Mouse (Mus musculus) embryonic facial prominence, embryonic 11.5 days (tissue): ENCODE measurements around the gene Syt7. TPM values are rescaled to one million over a fixed set of nuclear protein-coding genes. Genes with fewer than 3 reads are reported as not detected.

Source experiments
- ATAC-seq: fragments of 200-750 bp; cut with Nextera tagmentation; replicated peaks from 2 replicates; pipeline ENCODE4 v1.8.0; 2017; ENCODE audit warnings: low read depth; ENCODE audit not compliant: insufficient number of reproducible peaks, low FRiP score, low TSS enrichment
- DNase-seq: peaks from one replicate; pipeline ENCODE4 v3.0.0-alpha.2; 2015; ENCODE audit warnings: low spot score
- H3K27ac ChIP-seq: fragments of 300-500 bp; sonication (generic); replicated peaks from 2 replicates; pipeline ENCODE4 v1.5.1; 2014; ENCODE audit warnings: mild to moderate bottlenecking, low read depth, low read length, control low read depth
- H3K27me3 ChIP-seq: fragments of 300-500 bp; sonication (generic); 2 replicates; pipeline ENCODE4 v1.6.1; 2014; ENCODE audit warnings: mild to moderate bottlenecking, low read length, moderate library complexity, mixed read lengths; ENCODE audit not compliant: control insufficient read depth, insufficient read depth
- H3K36me3 ChIP-seq: fragments of 300-500 bp; sonication (generic); replicated peaks from 2 replicates; pipeline ENCODE4 v1.6.1; 2014; ENCODE audit warnings: low read depth, mild to moderate bottlenecking, low read length, moderate library complexity, mixed read lengths; ENCODE audit not compliant: control insufficient read depth, insufficient read depth
- H3K4me1 ChIP-seq: fragments of 300-500 bp; sonication (generic); 2 replicates; pipeline ENCODE4 v1.6.1; 2014; ENCODE audit warnings: low read length, mixed read lengths; ENCODE audit not compliant: control insufficient read depth, insufficient read depth
- H3K4me2 ChIP-seq: fragments of 300-500 bp; sonication (generic); 2 replicates; pipeline ENCODE4 v1.6.1; 2014; ENCODE audit warnings: low read depth, mild to moderate bottlenecking, control low read depth, low read length, moderate library complexity
- H3K4me3 ChIP-seq: fragments of 300-500 bp; sonication (generic); 2 replicates; pipeline ENCODE4 v1.5.1; 2014; ENCODE audit warnings: low read depth, low read length, control low read depth
- H3K9ac ChIP-seq: fragments of 300-500 bp; sonication (generic); replicated peaks from 2 replicates; pipeline ENCODE4 v1.6.1; 2014; ENCODE audit warnings: mild to moderate bottlenecking, control low read depth, low read length
- H3K9me3 ChIP-seq: fragments of 300-500 bp; sonication (generic); replicated peaks from 2 replicates; pipeline ENCODE4 v1.6.1; 2016; ENCODE audit warnings: mild to moderate bottlenecking, low read length, inconsistent platforms, mixed read lengths; ENCODE audit not compliant: control insufficient read depth
- WGBS: fragments of 180-500 bp; shearing (Covaris S2); extraction: QIAGEN DNeasy Blood & Tissue Kit; methylation state at CpG from one replicate; pipeline ENCODE4 v1.1.7; 2014; 5-methylcytosine and 5-hydroxymethylcytosine counted together
- polyA plus RNA-seq: library from polyadenylated mRNA; unstranded; fragments of >200 nt; fragmentation: Nextera tagmentation; extraction: Ambion mirVana; gene quantifications from 2 replicates; pipeline ENCODE4 v1.2.1, GENCODE M21; 2014

Gene Syt7
- 2.2 and 2.7 TPM in 2 replicates for polyA plus RNA-seq

DNA sequence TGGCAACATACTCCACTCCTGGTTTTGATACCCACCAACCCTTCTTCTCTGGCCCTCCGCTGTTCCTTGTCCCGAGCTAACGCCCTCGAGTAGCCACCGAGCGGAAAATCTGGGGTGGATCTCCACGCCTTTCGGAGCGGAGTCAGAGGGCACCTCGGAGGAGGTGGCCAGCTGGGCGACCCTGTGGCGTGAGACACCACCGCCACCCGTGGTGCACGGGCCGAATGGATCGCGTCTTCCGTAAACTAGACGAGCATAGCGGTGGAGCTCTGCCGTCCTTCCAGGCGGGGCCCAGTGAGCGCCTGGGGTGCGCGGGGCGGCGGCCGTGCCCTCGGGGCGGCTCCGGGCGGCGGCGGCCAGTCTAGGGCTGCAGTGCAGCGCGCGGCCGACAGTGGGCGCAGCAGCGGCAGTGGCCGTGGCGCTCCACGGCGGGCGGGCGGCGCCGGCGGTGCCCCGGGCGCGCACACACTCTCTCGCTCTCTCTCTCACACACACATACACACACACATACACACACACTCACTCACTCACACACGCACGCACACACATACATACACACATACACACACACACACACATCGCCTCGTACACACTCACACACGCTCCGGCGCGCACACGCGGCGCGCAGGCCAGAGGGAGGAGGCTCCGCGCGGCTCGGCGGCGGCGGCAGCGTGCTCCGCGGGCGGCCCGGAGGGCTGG lies at the start of gene Syt7:
TSS of gene Syt7 (plus strand) at position 476 of the 699 bp plus-strand sequence.
- Histone ChIP-seq H3K4me2 (peak within 1 kb of the TSS; percentile 95), H3K27me3 (peaks cover 27% of the 10 kb centered on the region), H3K9me3 (no peaks in the 10 kb centered on the region), H3K36me3 (no peaks in the 10 kb centered on the region), H3K27ac (no peak within 1 kb of the TSS), H3K4me3 (peak within 1 kb of the TSS; percentile 62), H3K9ac (peak within 1 kb of the TSS; percentile 64), H3K4me1 (no peaks in the 10 kb centered on the region; the same call in 1 of the 2 replicates)
- under 1% methylated on average over 36 of the region's 78 CpGs for WGBS
- ATAC-seq: peak; percentile 75
- peak; percentile 95 for DNase-seq

DNA sequence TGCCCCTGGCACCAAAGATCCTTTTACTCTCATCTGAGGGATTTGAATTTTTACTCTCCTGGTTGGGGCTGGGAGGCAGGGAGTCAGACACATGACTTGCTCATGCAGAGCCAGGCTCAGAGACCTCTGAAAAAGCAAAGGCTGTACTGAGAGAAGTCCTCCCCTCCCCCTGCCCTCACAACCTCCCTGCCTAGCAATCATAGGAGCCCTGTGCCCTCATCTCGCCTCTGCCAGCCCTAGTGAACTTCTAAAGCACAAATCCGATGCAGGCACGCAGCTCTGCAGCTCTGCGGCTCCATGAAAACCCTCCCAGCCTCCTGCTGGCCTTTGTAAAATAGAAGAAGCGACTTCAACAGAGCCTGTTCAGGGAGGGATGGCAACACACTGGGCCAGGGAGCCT lies 49.6 kb upstream of the Syt7 start:
- ATAC-seq: no peak
- Histone ChIP-seq H3K4me1 (no peaks in the 10 kb centered on the region), H3K4me2 (no peak overlapping the region), H3K27ac (no peak overlapping the region), H3K36me3 (no peaks in the 10 kb centered on the region), H3K9ac (no peak overlapping the region), H3K9me3 (no peaks in the 10 kb centered on the region), H3K27me3 (peaks cover 3% of the 10 kb centered on the region), H3K4me3 (no peak overlapping the region)
- no peak for DNase-seq
- 15% methylated on average over 5 of the region's 5 CpGs for WGBS

DNA sequence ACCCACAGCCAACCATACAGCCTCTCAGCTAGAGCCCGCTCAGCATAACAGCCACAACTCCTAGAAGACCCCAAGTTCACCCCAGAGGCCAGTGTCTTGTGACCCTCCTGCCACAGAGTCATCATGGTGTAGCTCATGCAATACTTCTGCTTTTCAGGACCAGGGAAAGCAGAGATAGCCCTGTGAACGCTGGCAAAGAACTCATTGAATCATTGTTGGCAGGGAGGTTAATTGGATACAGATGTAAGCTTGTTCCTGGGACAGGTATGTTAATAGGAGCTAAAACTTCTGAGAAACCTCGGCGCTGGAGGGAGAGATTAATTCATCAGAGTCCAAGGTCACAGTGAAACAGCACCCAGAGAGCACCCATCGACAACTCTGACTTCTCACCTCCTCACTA lies 48.2 kb upstream of the Syt7 start:
- no peak overlapping the region for H3K4me2 ChIP-seq
- H3K27ac ChIP-seq: no peak overlapping the region
- no peak overlapping the region for H3K9ac ChIP-seq
- peaks cover 3% of the 10 kb centered on the region for H3K27me3 ChIP-seq
- no peaks in the 10 kb centered on the region for H3K4me1 ChIP-seq
- no peak overlapping the region for H3K4me3 ChIP-seq
- WGBS: 12% methylated on average over 5 of the region's 5 CpGs
- H3K36me3 ChIP-seq: no peaks in the 10 kb centered on the region
- DNase-seq (peak; percentile 78), ATAC-seq (no peak)
- no peaks in the 10 kb centered on the region for H3K9me3 ChIP-seq

DNA sequence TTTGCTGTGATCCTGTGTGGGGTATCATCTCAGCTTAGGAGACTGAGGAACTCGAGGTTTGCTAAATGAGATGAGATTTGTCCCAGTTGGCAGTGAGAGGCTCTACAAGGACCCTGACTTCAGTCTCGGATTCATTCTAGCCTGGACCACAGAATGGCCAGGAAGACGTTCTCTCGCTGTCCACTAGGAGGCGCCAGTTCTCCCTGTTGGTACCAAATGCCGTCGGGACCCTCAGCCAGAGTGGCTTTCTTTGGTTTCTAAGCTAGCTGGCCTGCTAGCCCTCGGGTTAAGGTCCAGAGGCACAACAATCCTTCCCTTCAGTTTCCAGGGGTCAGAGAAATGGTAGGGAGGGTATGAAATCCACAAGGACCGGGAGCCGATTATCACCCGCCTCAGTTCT lies 47.7 kb upstream of the Syt7 start:
- Histone ChIP-seq H3K36me3 (no peaks in the 10 kb centered on the region), H3K27me3 (peaks cover 3% of the 10 kb centered on the region), H3K27ac (no peak overlapping the region), H3K4me1 (no peaks in the 10 kb centered on the region; the same call in 1 of the 2 replicates), H3K4me2 (no peak overlapping the region), H3K9me3 (no peaks in the 10 kb centered on the region), H3K4me3 (no peak overlapping the region), H3K9ac (no peak overlapping the region)
- ATAC-seq (no peak), DNase-seq (peak; percentile 83)
- WGBS: 15% methylated on average over 11 of the region's 11 CpGs

DNA sequence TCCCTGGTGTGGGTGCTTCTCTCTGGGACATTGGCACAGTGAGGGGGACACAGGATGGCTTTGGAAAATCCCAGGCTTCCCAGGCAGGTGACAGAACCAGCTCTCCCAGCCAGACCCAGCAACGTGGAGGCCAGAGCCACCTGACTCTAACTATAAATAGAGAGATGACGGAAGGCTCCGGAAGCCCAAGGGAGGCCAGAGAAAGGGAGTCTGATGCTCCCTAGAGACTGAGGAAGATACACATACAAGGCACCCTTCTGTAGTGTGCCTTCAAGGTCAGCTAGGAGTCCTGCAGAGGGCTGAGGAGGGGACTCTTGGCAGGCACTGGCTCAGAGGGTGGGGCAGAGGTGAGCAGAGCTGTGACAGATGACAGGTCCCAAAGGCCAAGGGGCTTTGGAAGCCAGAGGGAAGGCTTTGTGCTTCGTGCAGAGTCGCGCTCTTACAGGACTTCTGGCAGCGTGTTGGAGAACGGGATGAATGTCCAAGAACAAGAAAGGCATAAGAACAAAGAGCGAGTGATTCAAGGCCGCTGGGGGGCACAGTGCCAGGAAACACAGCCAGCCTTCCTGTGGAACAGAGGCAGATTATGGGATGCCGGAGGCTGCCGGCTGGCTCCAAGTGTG lies 47.0 kb upstream of the Syt7 start:
- Histone ChIP-seq H3K4me1 (no peaks in the 10 kb centered on the region; the same call in 1 of the 2 replicates), H3K36me3 (no peaks in the 10 kb centered on the region), H3K27me3 (peaks cover 3% of the 10 kb centered on the region), H3K9ac (no peak overlapping the region), H3K4me3 (no peak overlapping the region), H3K27ac (no peak overlapping the region), H3K4me2 (no peak overlapping the region), H3K9me3 (no peaks in the 10 kb centered on the region)
- no peak for DNase-seq
- WGBS: 58% methylated on average over 12 of the region's 12 CpGs
- ATAC-seq: no peak

DNA sequence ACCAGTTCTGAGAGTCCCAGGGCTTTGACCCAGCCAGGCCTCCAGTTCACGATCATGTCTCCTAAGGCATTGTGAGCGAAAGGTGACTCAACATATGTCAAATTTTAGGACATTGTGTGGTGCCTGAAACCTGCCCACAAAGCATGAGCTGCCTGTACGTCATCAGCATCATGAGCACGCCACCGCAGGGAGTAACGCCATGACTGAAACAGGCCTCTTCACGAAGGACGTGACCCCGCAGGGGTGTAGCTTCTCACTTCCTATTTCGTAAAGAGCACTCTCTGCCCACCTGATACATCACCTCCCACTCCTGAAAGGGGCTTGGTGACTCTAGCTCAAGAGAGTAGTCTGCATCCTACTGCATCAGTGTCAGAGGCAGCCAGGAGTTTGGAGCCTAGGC lies 45.0 kb upstream of the Syt7 start:
- no peaks in the 10 kb centered on the region for H3K36me3 ChIP-seq
- no peak for ATAC-seq
- H3K9me3 ChIP-seq: no peaks in the 10 kb centered on the region
- no peak overlapping the region for H3K4me2 ChIP-seq
- H3K4me3 ChIP-seq: no peak overlapping the region
- H3K27ac ChIP-seq: no peak overlapping the region
- no peaks in the 10 kb centered on the region; the same call in 1 of the 2 replicates for H3K27me3 ChIP-seq
- no peak overlapping the region for H3K9ac ChIP-seq
- DNase-seq: no peak
- 88% methylated on average over 10 of the region's 10 CpGs for WGBS
- H3K4me1 ChIP-seq: no peaks in the 10 kb centered on the region; the same call in 1 of the 2 replicates

DNA sequence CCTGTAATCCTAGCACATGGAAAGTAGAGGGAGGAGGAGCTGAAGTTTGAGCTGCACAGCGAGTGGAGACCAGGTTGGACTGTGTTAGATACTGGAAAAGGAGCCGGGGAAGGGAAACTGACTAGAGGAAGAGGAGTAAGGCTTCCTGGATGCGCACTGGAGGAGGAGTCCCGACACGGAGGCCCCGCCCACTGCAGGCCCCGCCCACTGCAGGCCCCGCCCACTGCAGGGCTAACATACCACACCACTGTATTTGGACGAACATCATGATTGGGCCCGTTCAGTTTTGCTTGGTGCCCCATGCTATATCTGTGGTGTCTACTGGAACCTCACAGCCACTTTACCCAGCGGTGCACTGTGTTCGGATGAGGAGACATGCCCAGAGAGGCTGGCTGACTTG lies 43.2 kb upstream of the Syt7 start:
- DNase-seq (no peak), ATAC-seq (no peak)
- WGBS: 45% methylated on average over 12 of the region's 12 CpGs
- no peaks in the 10 kb centered on the region for H3K9me3 ChIP-seq
- H3K9ac ChIP-seq: no peak overlapping the region
- H3K4me3 ChIP-seq: no peak overlapping the region
- H3K27me3 ChIP-seq: no peaks in the 10 kb centered on the region
- no peaks in the 10 kb centered on the region; the same call in 1 of the 2 replicates for H3K4me1 ChIP-seq
- H3K27ac ChIP-seq: no peak overlapping the region
- no peak overlapping the region for H3K4me2 ChIP-seq
- H3K36me3 ChIP-seq: no peaks in the 10 kb centered on the region

DNA sequence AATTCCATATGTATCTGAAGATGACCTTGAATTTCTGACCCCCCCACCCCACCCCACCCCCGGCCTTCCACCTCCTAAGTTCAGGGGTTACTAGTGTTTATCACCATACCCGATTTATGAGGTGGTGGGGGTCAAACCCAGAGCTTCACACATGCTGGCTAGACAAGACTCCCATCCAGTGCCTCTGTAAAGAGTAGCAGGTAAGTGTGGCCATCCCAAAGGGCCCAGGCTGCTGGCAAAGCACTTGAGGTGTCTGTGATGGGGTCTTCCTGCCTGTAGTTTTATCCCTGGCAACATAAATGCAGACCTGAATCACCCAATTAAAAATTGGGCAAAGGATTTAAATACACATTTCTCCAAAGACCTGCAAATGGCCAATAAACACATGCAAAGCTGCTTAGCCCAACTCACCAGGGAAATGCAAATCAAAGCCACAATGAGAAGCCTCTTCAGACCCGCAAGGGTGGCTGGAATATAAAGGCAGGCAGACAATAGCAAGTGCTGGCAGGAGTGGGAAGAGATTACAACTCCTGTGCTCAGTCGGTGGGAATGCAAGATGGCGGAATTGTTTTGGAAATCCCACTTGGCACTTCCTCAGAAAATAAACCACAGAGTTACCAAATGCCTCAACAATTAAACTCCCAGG lies 41.1 kb upstream of the Syt7 start:
- H3K4me3 ChIP-seq: no peak overlapping the region
- DNase-seq (no peak), ATAC-seq (no peak)
- whole genome bisulfite sequencing: 58% methylated on average over 5 of the region's 5 CpGs
- no peak overlapping the region for H3K27ac ChIP-seq
- no peaks in the 10 kb centered on the region for H3K36me3 ChIP-seq
- no peak overlapping the region for H3K4me2 ChIP-seq
- no peaks in the 10 kb centered on the region for H3K9me3 ChIP-seq
- H3K9ac ChIP-seq: no peak overlapping the region
- no peaks in the 10 kb centered on the region for H3K27me3 ChIP-seq
- H3K4me1 ChIP-seq: no peaks in the 10 kb centered on the region; the same call in 1 of the 2 replicates
